In genomic region chr10:7834671-7835225, GRCm38 (mm10) we compare ENCODE assay signal across 21 mouse cellular contexts. TPM values are rescaled to one million over a fixed set of nuclear protein-coding genes. Genes with fewer than 3 reads are reported as not detected.
DNase-seq lines count a peak whose midpoint lies in the region; ATAC-seq and TF ChIP-seq lines count a peak whose summit lies in the region.
"Had no signal": no experiment of that assay in that cellular context is flagged by ENCODE, and none has a peak within 500 bp of the region (broad histone marks: within the 10 kb centered on the region; RNA-seq: fewer than 3 reads in every experiment).

No protein-coding gene starts in this region.

- H3K27ac ChIP-seq in liver, postnatal 0 days (ENCODE audit: low read depth): peak overlapping the region; percentile 85
- H3K27ac ChIP-seq in thymus, adult 2 months (ENCODE audit: control insufficient read depth, insufficient read depth, low read length): peak overlapping the region; percentile 77
- H3K27ac ChIP-seq: hindbrain, embryonic 15.5 days had no signal

- peak; percentile 67 to 71 for DNase-seq in B cell, adult 2 months
- DNase-seq in liver, postnatal 0 days: peak; percentile 18
- DNase-seq in thymus, adult 2 months: peak; percentile 45
- DNase-seq in left cerebral cortex, adult 8-10 months (ENCODE audit: low spot score in 2 of 2): no peak
- no peak for DNase-seq in ovary, postnatal 36 days (ENCODE audit: low spot score)
- no peak for DNase-seq in heart, postnatal 36 days
- no peak for DNase-seq in ovary, adult 18-20 months (ENCODE audit: low spot score)
- DNase-seq: adrenal gland, postnatal 36 days; cerebellum, adult 9-11 months; gastrocnemius, postnatal 10 days; heart, postnatal 14 days; kidney, adult 11 months; kidney, postnatal 25 days; layer of hippocampus, adult 9-11 months; right cerebral cortex, postnatal 14 days had no signal

- no peak overlapping the region for H3K9ac ChIP-seq in liver, postnatal 0 days (replicated peaks)
- H3K9ac ChIP-seq: hindbrain, embryonic 15.5 days had no signal

- peak; percentile 3 for ATAC-seq in CD4-positive, CD25-positive, alpha-beta regulatory T cell, adult 4 months
- no peak for ATAC-seq in liver, postnatal 0 days
- ATAC-seq: midbrain, embryonic 16.5 days; Patski had no signal

- no peak for TF ChIP-seq POLR2A in thymus, adult 2 months (IDR thresholded peaks at IDR 0.05; ENCODE audit: control insufficient read depth, extremely low read depth, insufficient read depth, low read length, poor library complexity)

- no peaks in the 10 kb centered on the region for H3K27me3 ChIP-seq in liver, postnatal 0 days (ENCODE audit: insufficient read depth, low read length)
- H3K27me3 ChIP-seq in thymus, adult 2 months (ENCODE audit: control insufficient read depth, insufficient read depth, low read length): no peaks in the 10 kb centered on the region
- H3K27me3 ChIP-seq: hindbrain, embryonic 15.5 days; Patski had no signal

- TF ChIP-seq CTCF in liver, postnatal 0 days (IDR thresholded peaks at IDR 0.05; ENCODE audit: low read depth): 0 out of 2 replicates have a peak, but pooled peaks have one; percentile 11
- TF ChIP-seq CTCF in thymus, adult 2 months (IDR thresholded peaks at IDR 0.05; ENCODE audit: borderline replicate concordance, control insufficient read depth, extremely low read depth, insufficient read depth, low read length, poor library complexity): no peak

- H3K4me1 ChIP-seq in liver, postnatal 0 days (ENCODE audit: insufficient read depth): peaks cover 26% of the 10 kb centered on the region
- H3K4me1 ChIP-seq in thymus, adult 2 months (replicated peaks; ENCODE audit: control insufficient read depth, insufficient read depth, low read length): peaks cover 44% of the 10 kb centered on the region

- 0 out of 2 replicates have a peak, but pooled peaks cover 2% of the 10 kb centered on the region for H3K36me3 ChIP-seq in liver, postnatal 0 days (replicated peaks; ENCODE audit: insufficient read depth, low read length)
- no peaks in the 10 kb centered on the region for H3K36me3 ChIP-seq in thymus, adult 2 months (ENCODE audit: control insufficient read depth, insufficient read depth, low read length)
- H3K36me3 ChIP-seq: hindbrain, embryonic 15.5 days had no signal

- WGBS in liver, postnatal 0 days (ENCODE audit: insufficient replicate concordance): 54% methylated on average over 10 of the region's 10 CpGs
- 26% methylated on average over 10 of the region's 10 CpGs for WGBS in thymus, adult 2 months

- no peak for TF ChIP-seq EP300 in liver, postnatal 0 days (IDR thresholded peaks at IDR 0.05; ENCODE audit: low read depth)

- peak overlapping the region; percentile 45; the same call in 1 of the 2 replicates for H3K4me2 ChIP-seq in liver, postnatal 0 days (ENCODE audit: low read depth, low read length)
- H3K4me2 ChIP-seq: heart, embryonic 11.5 days; hindbrain, embryonic 15.5 days had no signal

- no peak overlapping the region for H3K4me3 ChIP-seq in liver, postnatal 0 days (ENCODE audit: low read depth, low read length)
- H3K4me3 ChIP-seq in thymus, adult 2 months (ENCODE audit: control insufficient read depth, insufficient read depth, low read length): no peak overlapping the region
- H3K4me3 ChIP-seq: hindbrain, embryonic 15.5 days; megakaryocyte, embryonic 14.5 days had no signal

- intact Hi-C loops in heart, postnatal 36 days (cut with DNase I): no loop called here

- H3K9me3 ChIP-seq in liver, postnatal 0 days (ENCODE audit: low read length): no peaks in the 10 kb centered on the region
- H3K9me3 ChIP-seq: hindbrain, embryonic 15.5 days; megakaryocyte, embryonic 14.5 days had no signal

RNA-seq across cellular contexts. Expression of gene Zc3h12d, which starts 2.5 kb away (rescaled TPM):
- 10 to 100 TPM; 51.7 to 87.3 TPM for polyA plus RNA-seq in CD4-positive, CD25-positive, alpha-beta regulatory T cell, adult 4 months (2017; shearing (Covaris generic))
- polyA plus RNA-seq in liver, postnatal 0 days (2015; fragmentation: Nextera tagmentation; extraction: Ambion mirVana): 0.70 and 0.82 TPM in 2 replicates
- 5.6 and 6.7 TPM in 2 replicates for polyA plus RNA-seq in thymus, adult 2 months (2012; rRNA removed)
- total RNA-seq in left cerebral cortex, adult 8-10 months (2022): under 1 TPM in 3 of 4 experiments, not detected in 1; 0.12 to 0.25 (median 0.23) TPM
- under 1 TPM; 0.38 to 0.42 TPM for total RNA-seq in heart, postnatal 36 days (2021)
- polyA plus RNA-seq: Patski had no signal

RNA-seq across cellular contexts. Expression of gene Ppil4, which starts 42.1 kb away (rescaled TPM):
- 10 to 100 TPM; 76.4 to 77.5 TPM for polyA plus RNA-seq in CD4-positive, CD25-positive, alpha-beta regulatory T cell, adult 4 months (2017; shearing (Covaris generic))
- 14.1 and 14.2 TPM in 2 replicates for polyA plus RNA-seq in liver, postnatal 0 days (2015; fragmentation: Nextera tagmentation; extraction: Ambion mirVana)
- polyA plus RNA-seq in thymus, adult 2 months (2012; rRNA removed): 11.4 and 13.4 TPM in 2 replicates
- total RNA-seq in left cerebral cortex, adult 8-10 months (2022): 10 to 100 TPM; 28.9 to 31.2 (median 29.8) TPM
- total RNA-seq in heart, postnatal 36 days (2021): 10 to 100 TPM; 14.9 to 15.7 TPM

RNA-seq across cellular contexts. Expression of gene Ginm1, which starts 42.1 kb away (rescaled TPM):
- polyA plus RNA-seq in CD4-positive, CD25-positive, alpha-beta regulatory T cell, adult 4 months (2017; shearing (Covaris generic)): 10 to 100 TPM; 71.5 to 79.6 TPM
- 78.9 and 80.8 TPM in 2 replicates for polyA plus RNA-seq in liver, postnatal 0 days (2015; fragmentation: Nextera tagmentation; extraction: Ambion mirVana)
- 20.2 and 23.7 TPM in 2 replicates for polyA plus RNA-seq in thymus, adult 2 months (2012; rRNA removed)
- 10 to 100 TPM; 15.0 to 24.4 (median 17.5) TPM for total RNA-seq in left cerebral cortex, adult 8-10 months (2022)
- total RNA-seq in heart, postnatal 36 days (2021): 100 to 1,000 TPM; 111 to 119 TPM

Comparison
In these comparisons a context has a peak if more than half of its experiments do, and no peak if none do; other contexts are left out.
1. DNase-seq: peak in B cell, adult 2 months (2 of 2), liver, postnatal 0 days (single experiment) and thymus, adult 2 months (single experiment); none in left cerebral cortex, adult 8-10 months (0 of 2), ovary, postnatal 36 days (single experiment), heart, postnatal 36 days (0 of 2) and ovary, adult 18-20 months (single experiment).